Mouse (Mus musculus): ENCODE data around the gene Ccdc91. TPM values are rescaled to one million over a fixed set of nuclear protein-coding genes. Genes with fewer than 3 reads are reported as not detected.

The Ccdc91 gene
- polyA plus RNA-seq, 1 experiment: 1,093 TPM

DNA sequence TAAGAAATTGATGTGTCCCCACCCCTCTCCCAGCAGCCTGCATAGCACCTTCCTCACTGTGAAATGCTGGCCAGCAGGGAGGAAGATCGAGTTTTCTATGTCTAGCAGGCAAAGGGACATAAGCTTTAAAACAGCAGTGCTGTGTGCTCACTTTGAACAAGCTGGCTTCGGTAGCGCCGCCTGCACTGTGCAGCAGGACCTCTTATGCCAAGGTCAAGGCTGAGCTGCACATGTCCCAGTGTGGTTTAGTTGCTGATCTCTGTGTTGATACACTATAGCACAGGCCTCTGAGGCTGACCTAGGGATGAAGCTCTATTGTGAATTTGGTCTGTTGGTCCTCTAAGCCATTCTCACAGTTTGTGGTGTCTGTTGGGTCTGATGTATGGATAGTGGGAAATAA lies 16.9 kb downstream of the Ccdc91 start:
- H3K27me3 ChIP-seq (ENCODE audit: control insufficient read depth, insufficient read depth, low read length): no peaks in the 10 kb centered on the region
- no peak overlapping the region for H3K4me3 ChIP-seq (ENCODE audit: control insufficient read depth, low read depth, low read length)
- no peak overlapping the region for H3K27ac ChIP-seq (ENCODE audit: control insufficient read depth, insufficient read depth, low read depth, low read length)
- no peaks in the 10 kb centered on the region for H3K4me1 ChIP-seq (ENCODE audit: control insufficient read depth, insufficient read depth, low read length)
- no peaks in the 10 kb centered on the region for H3K36me3 ChIP-seq (ENCODE audit: control insufficient read depth, insufficient read depth, low read length)
- TF ChIP-seq POLR2A (IDR thresholded peaks at IDR 0.05; ENCODE audit: control insufficient read depth, low read depth, low read length) (no peak), CTCF (IDR thresholded peaks at IDR 0.05; ENCODE audit: control insufficient read depth, insufficient read depth, insufficient replicate concordance, low read depth, low read length) (no peak)

DNA sequence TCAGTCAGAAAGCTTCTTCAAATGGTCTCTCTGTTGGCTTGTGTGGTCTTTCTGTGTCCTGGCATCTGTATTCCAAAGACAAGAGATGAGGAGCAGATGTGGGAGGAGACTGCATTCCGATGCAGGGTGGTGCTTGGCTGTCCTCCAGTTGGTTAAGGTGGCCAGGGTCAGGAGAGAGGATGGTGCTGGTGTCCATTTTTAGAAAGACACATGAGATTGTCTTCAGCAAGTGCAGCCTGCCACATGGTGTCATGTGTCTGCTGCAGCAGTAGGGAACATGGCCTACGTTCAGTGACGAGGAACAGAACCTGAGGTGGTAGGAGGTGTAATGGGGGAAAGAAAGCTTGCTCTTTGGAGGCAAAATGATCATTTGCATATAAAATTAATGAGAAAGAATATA lies 25.8 kb downstream of the Ccdc91 start:
- no peak overlapping the region for H3K4me3 ChIP-seq (ENCODE audit: control insufficient read depth, low read depth, low read length)
- no peak for TF ChIP-seq CTCF (IDR thresholded peaks at IDR 0.05; ENCODE audit: control insufficient read depth, insufficient read depth, insufficient replicate concordance, low read depth, low read length)
- TF ChIP-seq POLR2A (IDR thresholded peaks at IDR 0.05; ENCODE audit: control insufficient read depth, low read depth, low read length): no peak
- H3K27me3 ChIP-seq (ENCODE audit: control insufficient read depth, insufficient read depth, low read length): no peaks in the 10 kb centered on the region
- H3K27ac ChIP-seq (ENCODE audit: control insufficient read depth, insufficient read depth, low read depth, low read length): no peak overlapping the region
- H3K36me3 ChIP-seq (ENCODE audit: control insufficient read depth, insufficient read depth, low read length): no peaks in the 10 kb centered on the region
- no peaks in the 10 kb centered on the region for H3K4me1 ChIP-seq (ENCODE audit: control insufficient read depth, insufficient read depth, low read length)

DNA sequence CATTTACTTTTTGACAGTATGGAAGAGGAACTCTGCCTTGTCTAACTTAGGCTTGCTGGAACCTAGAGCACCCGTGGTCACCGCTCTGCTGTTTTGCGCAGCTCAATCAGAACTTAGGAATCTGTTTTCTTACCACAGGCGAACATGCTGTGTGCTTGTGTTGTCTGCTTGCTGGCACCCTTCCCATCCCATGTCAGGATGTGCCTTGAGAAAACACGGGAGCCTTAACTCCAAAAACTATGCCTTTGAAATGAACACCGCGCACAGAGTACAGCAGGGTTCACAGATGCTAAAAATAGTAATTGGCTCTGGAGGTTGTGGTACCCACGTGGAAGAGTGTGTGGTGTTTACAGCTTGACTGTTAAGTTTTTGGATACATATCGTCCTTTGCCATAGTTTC lies 30.4 kb downstream of the Ccdc91 start:
- Histone ChIP-seq H3K27ac (ENCODE audit: control insufficient read depth, insufficient read depth, low read depth, low read length) (no peak overlapping the region), H3K4me3 (ENCODE audit: control insufficient read depth, low read depth, low read length) (no peak overlapping the region), H3K36me3 (ENCODE audit: control insufficient read depth, insufficient read depth, low read length) (no peaks in the 10 kb centered on the region), H3K4me1 (ENCODE audit: control insufficient read depth, insufficient read depth, low read length) (no peaks in the 10 kb centered on the region), H3K27me3 (ENCODE audit: control insufficient read depth, insufficient read depth, low read length) (no peaks in the 10 kb centered on the region)
- TF ChIP-seq CTCF (IDR thresholded peaks at IDR 0.05; ENCODE audit: control insufficient read depth, insufficient read depth, insufficient replicate concordance, low read depth, low read length) (no peak), POLR2A (IDR thresholded peaks at IDR 0.05; ENCODE audit: control insufficient read depth, low read depth, low read length) (no peak)

DNA sequence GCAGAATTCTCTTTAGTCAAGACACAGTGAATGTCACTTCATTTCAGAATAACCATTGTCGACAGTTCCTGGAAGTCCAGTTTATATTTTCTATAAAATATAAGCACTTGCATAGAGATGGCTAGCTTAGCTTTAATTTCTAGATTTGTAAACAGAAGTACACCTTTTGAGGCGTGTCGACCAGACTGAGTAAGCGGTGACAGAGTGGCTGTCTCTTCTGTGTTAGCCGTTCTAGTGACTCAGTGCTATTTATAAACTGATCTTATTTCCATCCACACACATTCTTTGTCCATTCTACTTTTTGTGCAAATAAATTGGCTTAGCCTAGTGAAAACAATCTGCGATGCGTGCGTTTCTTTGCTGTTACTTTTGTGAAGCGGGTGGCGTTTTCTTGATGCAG lies 30.9 kb downstream of the Ccdc91 start:
- Histone ChIP-seq H3K4me3 (ENCODE audit: control insufficient read depth, low read depth, low read length) (no peak overlapping the region), H3K27ac (ENCODE audit: control insufficient read depth, insufficient read depth, low read depth, low read length) (no peak overlapping the region), H3K27me3 (ENCODE audit: control insufficient read depth, insufficient read depth, low read length) (no peaks in the 10 kb centered on the region), H3K36me3 (ENCODE audit: control insufficient read depth, insufficient read depth, low read length) (no peaks in the 10 kb centered on the region), H3K4me1 (ENCODE audit: control insufficient read depth, insufficient read depth, low read length) (no peaks in the 10 kb centered on the region)
- no peak for TF ChIP-seq CTCF (IDR thresholded peaks at IDR 0.05; ENCODE audit: control insufficient read depth, insufficient read depth, insufficient replicate concordance, low read depth, low read length)
- TF ChIP-seq POLR2A (IDR thresholded peaks at IDR 0.05; ENCODE audit: control insufficient read depth, low read depth, low read length): no peak

DNA sequence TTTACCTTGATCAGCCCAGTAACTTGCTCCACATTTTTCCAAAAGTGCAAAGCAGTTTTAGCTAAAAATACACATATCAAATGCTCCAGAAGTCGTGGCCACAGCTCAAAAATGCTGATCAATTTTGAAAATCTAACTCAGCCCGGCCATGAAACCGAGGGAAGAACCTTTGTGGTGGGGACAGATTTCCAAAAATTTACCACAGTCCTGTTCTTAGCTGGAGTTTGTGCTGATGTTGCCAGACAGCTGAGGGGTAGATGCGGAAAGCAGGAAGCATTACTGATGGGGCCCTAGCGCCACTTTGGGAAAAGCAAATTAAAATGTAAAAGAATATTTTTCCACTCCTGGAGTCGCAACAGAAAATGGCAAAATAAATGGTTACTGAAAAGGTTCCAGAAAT lies 31.6 kb downstream of the Ccdc91 start:
- no peaks in the 10 kb centered on the region for H3K27me3 ChIP-seq (ENCODE audit: control insufficient read depth, insufficient read depth, low read length)
- H3K4me3 ChIP-seq (ENCODE audit: control insufficient read depth, low read depth, low read length): no peak overlapping the region
- TF ChIP-seq CTCF (IDR thresholded peaks at IDR 0.05; ENCODE audit: control insufficient read depth, insufficient read depth, insufficient replicate concordance, low read depth, low read length) (no peak), POLR2A (IDR thresholded peaks at IDR 0.05; ENCODE audit: control insufficient read depth, low read depth, low read length) (no peak)
- no peak overlapping the region for H3K27ac ChIP-seq (ENCODE audit: control insufficient read depth, insufficient read depth, low read depth, low read length)
- no peaks in the 10 kb centered on the region for H3K4me1 ChIP-seq (ENCODE audit: control insufficient read depth, insufficient read depth, low read length)
- H3K36me3 ChIP-seq (ENCODE audit: control insufficient read depth, insufficient read depth, low read length): no peaks in the 10 kb centered on the region

DNA sequence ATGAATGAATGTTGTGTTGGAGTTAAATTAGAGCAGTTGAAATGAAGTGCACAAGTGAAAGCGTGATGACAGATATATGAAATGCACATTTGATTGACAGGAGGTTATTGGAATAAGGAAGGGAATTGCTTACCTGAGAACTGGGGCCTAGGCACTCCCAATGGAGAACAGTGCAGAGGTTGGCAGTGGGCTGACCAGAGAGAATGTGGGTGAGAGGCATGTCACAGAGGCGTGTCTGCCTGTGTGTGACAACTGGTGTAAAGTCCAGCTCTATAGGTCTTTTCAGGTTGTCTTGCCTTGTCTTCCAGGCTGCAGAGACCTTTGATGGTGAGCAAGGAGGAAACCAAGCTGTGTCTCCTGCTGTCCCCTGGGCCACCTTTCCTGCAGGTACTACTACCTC lies 34.9 kb downstream of the Ccdc91 start:
- Histone ChIP-seq H3K27ac (ENCODE audit: control insufficient read depth, insufficient read depth, low read depth, low read length) (no peak overlapping the region), H3K27me3 (ENCODE audit: control insufficient read depth, insufficient read depth, low read length) (no peaks in the 10 kb centered on the region), H3K4me1 (ENCODE audit: control insufficient read depth, insufficient read depth, low read length) (no peaks in the 10 kb centered on the region), H3K4me3 (ENCODE audit: control insufficient read depth, low read depth, low read length) (no peak overlapping the region), H3K36me3 (ENCODE audit: control insufficient read depth, insufficient read depth, low read length) (no peaks in the 10 kb centered on the region)
- TF ChIP-seq CTCF (IDR thresholded peaks at IDR 0.05; ENCODE audit: control insufficient read depth, insufficient read depth, insufficient replicate concordance, low read depth, low read length) (no peak), POLR2A (IDR thresholded peaks at IDR 0.05; ENCODE audit: control insufficient read depth, low read depth, low read length) (no peak)

DNA sequence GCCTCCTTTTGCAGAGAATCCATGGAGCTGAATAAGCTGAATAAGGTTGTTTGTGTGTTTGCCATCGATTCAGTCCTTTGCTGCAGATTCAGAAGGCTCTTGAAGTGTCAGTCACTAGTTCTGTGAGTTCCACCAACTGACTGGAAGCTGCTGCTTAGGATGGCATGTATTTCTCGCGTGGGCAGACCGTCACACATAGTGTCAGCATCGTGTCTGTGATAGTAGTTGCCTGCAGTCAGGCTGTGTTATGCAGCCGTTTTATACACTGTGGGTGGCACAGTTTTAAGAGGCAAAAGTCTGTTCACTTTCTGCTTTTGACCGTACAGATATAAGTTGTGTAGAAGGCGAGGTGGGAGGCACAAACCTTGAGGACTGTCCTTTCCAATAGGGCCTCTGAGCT lies 42.3 kb downstream of the Ccdc91 start:
- Histone ChIP-seq H3K4me1 (ENCODE audit: control insufficient read depth, insufficient read depth, low read length) (no peaks in the 10 kb centered on the region), H3K27ac (ENCODE audit: control insufficient read depth, insufficient read depth, low read depth, low read length) (no peak overlapping the region), H3K4me3 (ENCODE audit: control insufficient read depth, low read depth, low read length) (no peak overlapping the region), H3K27me3 (ENCODE audit: control insufficient read depth, insufficient read depth, low read length) (no peaks in the 10 kb centered on the region), H3K36me3 (ENCODE audit: control insufficient read depth, insufficient read depth, low read length) (no peaks in the 10 kb centered on the region)
- TF ChIP-seq POLR2A (IDR thresholded peaks at IDR 0.05; ENCODE audit: control insufficient read depth, low read depth, low read length): no peak

DNA sequence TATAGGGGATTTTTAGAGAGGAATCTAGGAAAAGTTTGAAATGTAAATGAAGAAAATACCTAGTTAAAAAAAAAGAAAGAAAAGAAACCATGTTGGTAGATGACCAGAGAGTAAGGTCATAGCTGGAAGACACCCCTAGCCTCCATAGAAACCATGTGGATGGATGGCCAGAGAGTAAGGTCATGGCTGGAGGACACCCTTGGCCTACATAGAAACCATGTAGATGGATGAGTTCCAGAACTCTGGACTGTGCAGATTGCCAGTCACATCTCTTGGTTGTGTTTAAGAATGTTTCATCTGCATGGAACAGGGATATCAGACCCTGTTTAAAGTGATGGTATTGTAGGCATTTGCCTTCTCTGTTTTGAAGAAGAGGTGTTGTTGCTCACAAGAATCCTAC lies 49.6 kb downstream of the Ccdc91 start:
- no peaks in the 10 kb centered on the region for H3K36me3 ChIP-seq (ENCODE audit: control insufficient read depth, insufficient read depth, low read length)
- no peak overlapping the region for H3K4me3 ChIP-seq (ENCODE audit: control insufficient read depth, low read depth, low read length)
- H3K27ac ChIP-seq (ENCODE audit: control insufficient read depth, insufficient read depth, low read depth, low read length): no peak overlapping the region
- TF ChIP-seq CTCF (IDR thresholded peaks at IDR 0.05; ENCODE audit: control insufficient read depth, insufficient read depth, insufficient replicate concordance, low read depth, low read length) (no peak), POLR2A (IDR thresholded peaks at IDR 0.05; ENCODE audit: control insufficient read depth, low read depth, low read length) (no peak)
- H3K4me1 ChIP-seq (ENCODE audit: control insufficient read depth, insufficient read depth, low read length): no peaks in the 10 kb centered on the region
- H3K27me3 ChIP-seq (ENCODE audit: control insufficient read depth, insufficient read depth, low read length): no peaks in the 10 kb centered on the region
